Mouse (Mus musculus) megakaryocyte-erythroid progenitor cell, adult 5-6 weeks (primary cell): Measurements from ENCODE around the gene Cd300a. TPM values are rescaled to one million over a fixed set of nuclear protein-coding genes. Genes with fewer than 3 reads are reported as not detected.

ENCODE experiments used
- ATAC-seq: replicated peaks from 2 replicates; pipeline ENCODE4 v1.8.0; 2016; ENCODE audit warnings: mild to moderate bottlenecking, inconsistent platforms; ENCODE audit not compliant: severe bottlenecking, poor library complexity, low FRiP score, low TSS enrichment
- total RNA-seq, 2 experiments: library from RNA; stranded (forward) in 1 of 2; stranded (reverse) in 1 of 2; fragments of 200-1000, 215-1000 nt in 1 of 2; fragments of >200 nt in 1 of 2; fragmentation: Nextera tagmentation in 1 of 2; gene quantifications; 2 replicates each; pipeline ENCODE4 v1.2.3; 2014 to 2017

Cd300a gene
- total RNA-seq, 2 experiments from 2014 or later: 0.52 to 1.3 TPM

- no peak for ATAC-seq
Observed at GRCm38 (mm10) chr11:114863918-114864420, 25.9 kb upstream of the Cd300a start.

- ATAC-seq: no peak
Observed at GRCm38 (mm10) chr11:114865999-114866398, 23.8 kb upstream of the Cd300a start.

GRCm38 (mm10) chr11:114866486-114867360 lies 23.1 kb upstream of the Cd300a start:
- no peak for ATAC-seq

- ATAC-seq: no peak
Observed at GRCm38 (mm10) chr11:114867361-114868235, 22.2 kb upstream of the Cd300a start.

GRCm38 (mm10) chr11:114868280-114868679 lies 21.6 kb upstream of the Cd300a start:
- no peak for ATAC-seq

- no peak for ATAC-seq
Observed at GRCm38 (mm10) chr11:114869787-114870186, 20.1 kb upstream of the Cd300a start.

- ATAC-seq: no peak
Observed at GRCm38 (mm10) chr11:114871540-114871939, 18.3 kb upstream of the Cd300a start.

- no peak for ATAC-seq
Observed at GRCm38 (mm10) chr11:114873022-114873817, 16.6 kb upstream of the Cd300a start.

- ATAC-seq: no peak
Observed at GRCm38 (mm10) chr11:114874226-114875145, 15.4 kb upstream of the Cd300a start.

- 0 out of 2 replicates have a peak, but pooled peaks have one; percentile 22 for ATAC-seq
Observed at GRCm38 (mm10) chr11:114875301-114875801, 14.5 kb upstream of the Cd300a start.

GRCm38 (mm10) chr11:114876176-114876575 lies 13.7 kb upstream of the Cd300a start:
- no peak for ATAC-seq

GRCm38 (mm10) chr11:114876621-114877020 lies 13.2 kb upstream of the Cd300a start:
- no peak for ATAC-seq

- ATAC-seq: no peak
Observed at GRCm38 (mm10) chr11:114877145-114877544, 12.7 kb upstream of the Cd300a start.

- ATAC-seq: no peak
Observed at GRCm38 (mm10) chr11:114879666-114880065, 10.2 kb upstream of the Cd300a start.

- no peak for ATAC-seq
Observed at GRCm38 (mm10) chr11:114880185-114880584, 9.7 kb upstream of the Cd300a start.

- ATAC-seq: peak; percentile 43; the same call in 1 of the 2 replicates
Observed at GRCm38 (mm10) chr11:114880589-114880988, 9.3 kb upstream of the Cd300a start.

- no peak for ATAC-seq
Observed at GRCm38 (mm10) chr11:114883251-114883789, 6.5 kb upstream of the Cd300a start.
